Mouse (Mus musculus): ENCODE measurements around the gene Ndufaf2.

- TF ChIP-seq CTCF (conservative IDR thresholded peaks at IDR 0.05; ENCODE audit: low read length) (no peak), NANOG (IDR thresholded peaks at IDR 0.05; ENCODE audit: borderline replicate concordance, low read length) (no peak), POU5F1 (IDR thresholded peaks at IDR 0.05; ENCODE audit: borderline replicate concordance, low read length) (no peak)
Observed at GRCm38 (mm10) chr13:108144086-108144485, 14.3 kb downstream of the Ndufaf2 start.

All from E14TG2a.4 (cell line).